Mouse (Mus musculus): ENCODE results near the gene Mogs. TPM values are rescaled to one million over a fixed set of nuclear protein-coding genes. Genes with fewer than 3 reads are reported as not detected.

Gene Mogs
- polyA plus RNA-seq (2017; shearing (Covaris generic)), result 3.6 TPM

DNA sequence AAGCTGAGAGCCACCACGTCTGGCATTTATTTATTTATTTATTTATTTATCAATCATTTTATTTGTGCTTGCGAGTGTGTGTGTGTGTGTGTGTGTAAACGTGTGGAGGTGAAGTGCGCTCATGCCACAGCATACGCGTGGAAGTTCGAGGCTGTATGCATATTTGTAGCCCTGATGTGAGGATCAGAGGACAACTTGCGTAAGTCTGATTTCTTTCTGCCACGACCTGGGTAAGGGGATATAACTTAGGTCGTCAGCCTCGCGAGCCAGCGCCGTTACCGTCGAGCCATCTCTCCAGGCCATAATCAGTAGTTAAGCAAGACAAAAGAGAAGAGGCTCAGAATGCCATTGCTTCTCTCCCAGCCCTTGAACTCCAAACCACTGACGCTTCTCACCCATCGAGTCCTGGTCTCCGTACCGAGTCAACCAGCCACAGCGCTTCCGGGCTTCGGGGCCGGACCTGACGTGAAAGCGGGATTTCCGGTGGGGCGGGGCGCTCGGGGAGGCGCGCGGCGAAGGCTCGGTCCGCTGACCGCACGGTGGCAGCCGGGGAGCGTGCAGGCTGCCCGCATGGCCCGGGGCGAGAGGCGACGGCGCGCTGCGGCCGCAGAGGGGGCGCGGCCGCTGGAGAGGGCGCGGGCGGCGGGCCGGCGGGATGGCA lies at the start of gene Mogs:
TSS of gene Mogs (plus strand) at position 486 of the 661 bp plus-strand sequence.

DNA sequence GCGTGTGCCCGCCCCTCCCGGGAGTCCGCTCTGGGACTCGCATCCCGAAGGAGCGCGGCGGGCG lies 45.2 kb upstream of the Mogs start, which contains the start of gene Tlx2:
TSS of gene Tlx2 (minus strand) at position 47 of the 64 bp plus-strand sequence.

DNA sequence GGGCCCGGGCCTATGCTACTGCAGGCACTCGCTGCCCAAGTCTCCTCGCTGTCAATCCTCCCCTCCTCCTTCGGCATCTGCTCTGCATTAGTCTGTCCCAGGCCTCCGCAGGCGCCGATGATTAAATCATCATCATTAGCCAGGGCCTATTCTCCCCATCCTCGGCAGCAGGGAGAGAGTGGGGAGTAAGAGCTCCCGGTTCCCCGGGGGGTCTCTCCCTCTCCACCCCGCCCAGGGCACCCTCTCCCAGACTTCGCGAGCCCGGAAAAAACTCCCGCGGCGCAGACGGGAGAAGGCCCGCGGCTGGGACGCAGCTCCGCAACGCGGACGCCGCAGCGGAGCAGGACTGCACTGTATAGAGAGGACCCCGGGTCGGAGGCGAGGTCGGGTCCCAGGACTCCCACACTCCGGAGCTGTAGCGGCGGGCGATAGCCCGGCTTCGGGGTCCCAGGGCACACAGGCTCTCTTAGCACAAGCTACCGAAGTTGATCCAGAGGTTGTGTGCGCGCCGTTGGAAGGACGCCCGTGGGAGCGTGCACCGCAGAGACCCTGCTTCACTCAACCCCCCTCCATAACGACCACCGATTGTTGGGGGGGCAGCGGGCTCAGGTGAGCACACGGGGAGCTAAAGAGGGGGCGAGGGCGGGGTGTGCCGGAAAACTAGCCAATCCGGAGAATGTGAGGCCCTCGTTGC lies 37.5 kb upstream of the Mogs start, which contains the start of gene Pcgf1:
TSS of gene Pcgf1 (plus strand) at position 240 of the 694 bp plus-strand sequence.

DNA sequence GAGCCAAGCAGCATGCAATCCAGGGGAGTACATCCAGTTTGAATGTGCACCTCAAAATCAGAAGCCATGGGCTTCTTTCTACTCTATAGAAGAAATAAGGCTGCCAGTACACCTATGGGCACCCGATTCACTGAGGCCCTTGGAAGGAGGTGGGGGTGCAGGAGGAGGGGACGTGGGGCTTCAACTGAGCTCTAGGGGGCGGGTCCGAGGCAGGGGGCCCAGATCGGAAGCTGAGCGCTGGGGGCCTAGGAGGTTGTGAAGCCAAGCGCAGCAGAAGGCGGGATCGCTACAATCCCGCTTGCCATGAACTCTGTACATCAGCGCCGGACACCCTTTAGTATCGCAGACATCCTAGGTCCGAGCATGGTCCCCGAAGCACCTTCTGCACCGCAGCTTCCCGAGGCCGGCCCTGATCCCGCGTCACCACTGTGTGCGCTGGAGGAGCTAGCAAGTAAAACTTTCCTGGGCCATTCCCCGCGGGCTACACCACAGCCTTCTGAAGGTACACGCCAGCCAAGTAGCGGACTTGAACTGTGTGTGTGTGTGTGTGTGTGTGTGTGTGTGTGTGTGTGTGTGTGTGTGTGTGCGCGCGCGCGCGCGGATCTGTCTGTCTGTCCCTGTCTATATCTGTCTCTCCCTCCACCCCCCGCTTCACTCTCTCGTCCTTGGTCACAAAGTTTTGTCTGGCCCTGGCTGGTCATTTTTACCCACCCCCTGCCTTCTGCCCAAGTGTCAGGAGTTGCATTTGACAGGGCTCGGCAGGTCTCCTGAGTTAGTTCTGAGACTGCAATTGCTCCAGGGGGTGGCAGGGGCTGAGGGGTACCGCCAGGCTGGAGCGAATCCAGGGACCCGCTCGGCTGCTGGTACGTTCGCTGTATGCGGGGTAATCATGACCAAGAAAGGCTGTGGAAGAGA lies 28.9 kb upstream of the Mogs start, which contains the start of gene Lbx2:
TSS of gene Lbx2 (plus strand) at position 247 of the 915 bp plus-strand sequence.

DNA sequence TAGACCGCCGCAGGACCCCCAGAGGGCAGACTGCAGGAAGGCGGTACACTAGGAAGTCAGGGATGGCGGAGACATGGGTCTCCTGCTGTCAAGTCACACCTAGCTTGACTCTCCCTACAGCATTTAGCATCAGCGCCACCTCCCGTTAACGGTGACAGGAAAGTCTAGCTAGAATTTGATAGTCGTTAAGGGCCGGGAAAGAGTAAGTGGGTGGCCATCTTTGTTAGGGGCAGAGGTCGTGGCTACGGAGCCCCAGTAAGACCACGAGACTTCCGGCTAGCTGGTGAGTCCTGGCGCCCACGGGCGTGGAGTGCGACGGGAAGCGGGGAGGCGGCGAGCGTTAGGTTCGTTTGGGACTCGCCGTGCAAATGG lies 14.0 kb upstream of the Mogs start, which contains the start of the genes Ccdc142 and Gm42688:
TSS of gene Ccdc142 (plus strand) at position 286 of the 372 bp plus-strand sequence.
TSS of gene Gm42688 (plus strand) at position 302 of the 372 bp plus-strand sequence.

DNA sequence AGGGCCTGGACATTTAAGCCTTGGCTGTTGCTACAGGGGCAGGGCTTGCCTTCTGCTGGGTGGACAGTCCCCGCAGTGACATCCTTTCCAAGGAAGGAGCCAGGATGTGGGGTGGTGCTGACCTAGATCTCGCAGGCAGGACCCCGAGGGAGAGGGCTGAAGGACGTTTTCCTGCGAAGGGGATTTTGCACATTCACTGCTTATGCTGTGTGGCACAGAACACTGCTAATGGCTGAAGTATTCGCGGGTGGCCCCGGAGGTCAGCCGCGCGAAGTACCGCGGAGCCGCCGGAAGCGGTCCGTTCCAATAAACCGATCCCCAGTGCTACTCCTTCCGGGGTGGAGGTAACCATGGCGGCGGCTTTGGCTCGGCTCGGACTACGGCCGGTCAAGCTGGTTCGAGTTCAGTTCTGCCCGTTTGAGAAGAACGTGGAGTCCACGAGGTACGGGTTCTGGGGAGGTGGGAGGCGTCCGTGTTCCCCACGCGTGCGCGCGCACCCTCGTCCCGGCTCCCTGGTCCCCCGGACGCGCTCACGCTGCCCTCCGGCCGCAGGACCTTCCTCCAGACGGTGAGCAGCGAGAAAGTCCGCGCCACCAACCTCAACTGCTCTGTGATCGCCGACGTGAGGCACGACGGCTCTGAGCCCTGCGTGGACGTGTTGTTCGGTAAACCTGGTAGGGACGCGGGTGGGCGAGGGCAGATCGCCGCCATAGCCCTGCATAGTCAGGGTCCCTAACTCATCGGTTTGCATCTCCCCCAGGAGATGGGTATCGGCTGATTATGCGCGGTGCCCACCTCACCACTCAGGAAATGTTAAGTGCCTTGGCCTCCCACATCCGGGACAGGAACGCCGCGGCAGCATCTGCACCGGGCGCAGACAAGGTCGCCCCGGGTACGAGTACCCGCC lies 6.3 kb upstream of the Mogs start, which contains the start of gene Mrpl53:
TSS of gene Mrpl53 (plus strand) at position 279 of the 907 bp plus-strand sequence.

DNA sequence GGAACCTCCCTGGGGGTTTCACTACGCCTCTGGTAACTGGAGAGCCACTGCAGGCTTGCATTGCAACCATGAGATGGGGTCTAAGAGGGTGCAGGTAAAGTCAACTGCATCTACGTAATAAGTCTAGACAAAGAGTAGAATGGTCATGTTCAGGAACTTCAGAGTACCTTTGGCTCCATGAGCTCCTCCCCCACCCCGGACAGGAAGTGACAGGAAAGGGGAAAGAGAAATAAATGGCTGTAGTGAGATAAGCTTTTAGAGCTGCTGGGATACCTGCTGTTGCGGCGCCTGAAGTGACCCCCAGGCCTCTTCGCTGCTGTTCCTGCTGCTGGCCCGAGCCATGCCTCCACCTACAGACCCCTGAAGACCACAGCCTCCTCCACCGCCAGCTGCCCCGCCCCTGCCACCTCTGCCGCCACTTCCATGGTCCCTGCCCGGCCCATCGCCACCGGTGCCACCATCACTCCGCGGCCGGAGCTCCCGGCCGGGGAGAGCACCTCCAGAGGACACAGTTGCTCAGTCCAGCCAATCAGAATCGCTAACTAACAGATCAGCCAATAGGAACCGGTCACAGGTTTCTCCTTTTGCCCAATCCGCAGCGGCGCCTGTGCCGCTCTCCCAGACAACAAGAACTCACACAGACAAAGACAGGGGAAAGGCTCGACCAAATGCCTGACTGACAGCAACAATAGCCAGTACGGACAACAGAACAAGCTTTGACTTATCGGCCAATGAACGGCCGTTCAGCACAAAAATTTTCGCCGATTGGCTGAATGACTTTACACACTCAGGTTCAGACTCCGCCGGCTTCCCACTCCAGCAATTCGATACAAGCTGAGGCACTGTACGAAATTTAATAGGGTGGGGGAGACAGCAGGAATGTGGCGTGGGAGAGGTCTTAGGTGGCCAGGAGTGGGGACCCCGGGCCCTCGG lies 5.9 kb downstream of the Mogs start, which contains the start of gene Wbp1:
TSS of gene Wbp1 (minus strand) at position 630 of the 933 bp plus-strand sequence.

DNA sequence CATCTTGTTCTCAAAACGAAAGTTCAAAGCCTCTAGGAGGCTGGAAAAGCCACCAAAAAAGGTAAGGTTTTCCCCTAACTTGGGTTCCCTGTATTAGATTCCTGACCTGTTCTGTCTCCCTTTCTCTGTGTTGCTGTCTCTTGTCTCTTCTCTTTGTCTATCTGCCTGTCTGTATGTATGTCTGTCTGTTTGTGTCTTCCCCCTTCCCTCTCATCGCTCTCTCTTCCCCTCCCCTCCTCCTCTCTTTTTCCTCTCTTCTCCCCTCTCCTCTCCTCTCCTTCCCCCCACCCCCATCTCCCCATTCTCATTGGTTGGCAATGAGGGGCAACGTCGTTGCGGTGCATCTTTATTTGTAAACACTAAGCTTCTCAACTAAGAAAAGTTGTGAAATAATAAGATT lies 10.0 kb downstream of the Mogs start, which contains the start of gene Ino80b:
TSS of gene Ino80b (minus strand) at position 101 of the 400 bp plus-strand sequence.

DNA sequence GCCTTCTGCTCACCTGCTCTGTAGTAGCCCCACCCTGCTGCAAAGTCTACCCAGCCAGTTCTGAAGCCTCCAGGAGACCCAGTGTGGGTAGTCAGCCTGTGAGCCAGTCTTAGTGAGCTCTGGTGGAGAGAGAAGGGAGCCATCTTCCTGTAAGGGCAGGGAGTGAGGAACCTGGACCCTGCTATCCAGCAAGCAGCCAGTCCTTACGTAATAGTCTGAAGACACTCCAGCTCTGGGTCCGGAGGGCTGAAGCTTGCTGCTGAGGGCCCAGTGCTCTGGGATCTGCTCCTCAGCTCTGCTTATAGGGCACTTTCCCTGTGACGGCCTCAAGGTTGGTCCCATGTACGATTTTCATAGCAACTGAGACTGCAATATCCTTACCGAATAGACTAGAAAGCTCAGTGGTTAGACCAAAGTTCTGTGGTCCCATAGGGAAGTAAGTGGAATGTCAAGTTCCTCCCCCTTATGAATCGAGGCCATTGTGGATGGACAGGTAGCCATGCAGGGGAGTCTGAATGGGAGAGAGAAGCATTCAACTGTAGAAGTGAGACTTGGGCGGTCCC lies 19.7 kb downstream of the Mogs start, which contains the start of gene Rtkn:
TSS of gene Rtkn (plus strand) at position 513 of the 563 bp plus-strand sequence.

DNA sequence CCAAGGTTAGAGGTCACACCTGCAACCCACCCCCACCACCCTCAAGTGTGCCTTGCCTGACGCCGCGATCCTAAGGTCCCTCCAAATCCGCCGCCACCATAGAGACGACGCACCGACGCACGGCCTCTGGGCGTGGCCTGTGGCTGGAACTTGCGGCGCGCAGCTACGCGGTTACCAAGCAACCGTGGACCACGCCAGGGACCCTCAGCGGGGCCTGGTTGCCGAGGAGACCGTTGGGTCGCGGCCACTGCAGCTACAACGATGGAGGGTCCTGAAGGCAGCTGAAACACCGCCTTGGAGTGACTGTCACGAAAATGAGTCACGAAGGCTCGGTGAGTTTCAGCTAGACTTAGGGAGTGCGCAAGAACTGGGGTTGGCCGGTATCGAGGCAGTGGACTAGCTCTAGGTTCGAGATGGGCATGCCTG lies 41.0 kb downstream of the Mogs start, which contains the start of the genes Wdr54 and 1700003E16Rik:
TSS of gene Wdr54 (minus strand) at position 139 of the 426 bp plus-strand sequence.
TSS of gene 1700003E16Rik (plus strand) at position 146 of the 426 bp plus-strand sequence.

DNA sequence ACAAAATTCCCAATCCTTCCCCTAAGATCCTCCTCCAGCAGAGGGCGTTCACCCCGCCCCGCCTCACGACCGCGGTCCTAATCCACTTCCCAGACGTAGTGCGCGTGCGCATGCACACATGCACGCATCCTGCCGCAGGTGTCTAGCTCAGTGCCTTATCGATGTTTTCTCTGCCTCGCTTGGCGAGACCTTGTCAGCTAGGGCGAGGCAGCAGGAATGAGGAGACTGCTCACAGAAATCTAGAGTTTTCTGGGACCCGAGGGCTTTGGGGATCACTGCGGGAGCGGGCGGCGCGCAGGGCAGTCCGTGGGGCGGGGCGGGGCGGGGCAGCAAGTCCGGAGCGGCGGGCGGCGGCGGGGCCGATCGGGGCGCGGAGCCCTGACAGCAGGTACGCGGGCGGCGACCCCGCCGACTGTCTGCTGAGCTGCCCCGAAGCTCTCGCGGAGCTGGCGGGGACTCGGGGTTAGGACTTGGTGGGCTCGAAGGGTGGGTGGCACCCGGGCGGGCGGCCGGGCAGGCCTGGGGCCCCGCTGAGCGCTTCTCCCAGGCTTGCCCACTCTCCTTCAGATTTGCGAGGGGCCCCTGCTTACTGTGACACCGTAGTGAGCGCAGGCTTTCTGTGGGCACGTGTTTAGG lies 50.4 kb downstream of the Mogs start, which contains the start of gene Dctn1:
TSS of gene Dctn1 (plus strand) at position 314 of the 636 bp plus-strand sequence.

Other genes starting within 250 kb of the Mogs start
- gene Sema4f, start 175.7 kb upstream of the Mogs start, polyA plus RNA-seq (2017; shearing (Covaris generic)), result 5.4 TPM
- 1.6 TPM for gene M1ap, start 168.6 kb upstream of the Mogs start, polyA plus RNA-seq (2017; shearing (Covaris generic))
- 66.4 TPM for gene Dok1, start 82.0 kb upstream of the Mogs start, polyA plus RNA-seq (2017; shearing (Covaris generic))
- 0.29 TPM for gene Loxl3, start 81.3 kb upstream of the Mogs start, polyA plus RNA-seq (2017; shearing (Covaris generic))
- 590 TPM for gene Aup1, start 61.0 kb upstream of the Mogs start, polyA plus RNA-seq (2017; shearing (Covaris generic))
- 84.3 TPM for gene Htra2, start 60.2 kb upstream of the Mogs start, polyA plus RNA-seq (2017; shearing (Covaris generic))
- 6.1 TPM for gene Dqx1, start 57.7 kb upstream of the Mogs start, polyA plus RNA-seq (2017; shearing (Covaris generic))
- gene Tlx2, start 45.2 kb upstream of the Mogs start, polyA plus RNA-seq (2017; shearing (Covaris generic)), result not detected
- gene Pcgf1, start 37.6 kb upstream of the Mogs start, polyA plus RNA-seq (2017; shearing (Covaris generic)), result 43.4 TPM
- gene Lbx2, start 29.1 kb upstream of the Mogs start, polyA plus RNA-seq (2017; shearing (Covaris generic)), result not detected
- gene Ccdc142, start 13.9 kb upstream of the Mogs start, polyA plus RNA-seq (2017; shearing (Covaris generic)), result 5.7 TPM
- 9.1 TPM for gene Gm42688, start 13.9 kb upstream of the Mogs start, polyA plus RNA-seq (2017; shearing (Covaris generic))
- 62.5 TPM for gene Mrpl53, start 6.5 kb upstream of the Mogs start, polyA plus RNA-seq (2017; shearing (Covaris generic))
- 85.1 TPM for gene Wbp1, start 6.1 kb downstream of the Mogs start, polyA plus RNA-seq (2017; shearing (Covaris generic))
- 9.8 TPM for gene Ino80b, start 9.9 kb downstream of the Mogs start, polyA plus RNA-seq (2017; shearing (Covaris generic))
- 0.79 TPM for gene Rtkn, start 20.0 kb downstream of the Mogs start, polyA plus RNA-seq (2017; shearing (Covaris generic))
- gene Wdr54, start 40.9 kb downstream of the Mogs start, polyA plus RNA-seq (2017; shearing (Covaris generic)), result 0.87 TPM
- gene 1700003E16Rik, start 40.9 kb downstream of the Mogs start, polyA plus RNA-seq (2017; shearing (Covaris generic)), result not detected
- 98.4 TPM for gene Dctn1, start 50.4 kb downstream of the Mogs start, polyA plus RNA-seq (2017; shearing (Covaris generic))
- 0.74 TPM for gene Slc4a5, start 104.3 kb downstream of the Mogs start, polyA plus RNA-seq (2017; shearing (Covaris generic))
- 97.4 TPM for gene Mthfd2, start 210.4 kb downstream of the Mogs start, polyA plus RNA-seq (2017; shearing (Covaris generic))
- gene Mob1a, start 210.5 kb downstream of the Mogs start, polyA plus RNA-seq (2017; shearing (Covaris generic)), result 144 TPM
- gene Bola3, start 233.7 kb downstream of the Mogs start, polyA plus RNA-seq (2017; shearing (Covaris generic)), result 62.8 TPM